Mouse (Mus musculus): ENCODE data around the gene Cdh15. TPM values are rescaled to one million over a fixed set of nuclear protein-coding genes. Genes with fewer than 3 reads are reported as not detected.

Gene Cdh15
- total and polyA plus RNA-seq, 3 experiments: not detected

DNA sequence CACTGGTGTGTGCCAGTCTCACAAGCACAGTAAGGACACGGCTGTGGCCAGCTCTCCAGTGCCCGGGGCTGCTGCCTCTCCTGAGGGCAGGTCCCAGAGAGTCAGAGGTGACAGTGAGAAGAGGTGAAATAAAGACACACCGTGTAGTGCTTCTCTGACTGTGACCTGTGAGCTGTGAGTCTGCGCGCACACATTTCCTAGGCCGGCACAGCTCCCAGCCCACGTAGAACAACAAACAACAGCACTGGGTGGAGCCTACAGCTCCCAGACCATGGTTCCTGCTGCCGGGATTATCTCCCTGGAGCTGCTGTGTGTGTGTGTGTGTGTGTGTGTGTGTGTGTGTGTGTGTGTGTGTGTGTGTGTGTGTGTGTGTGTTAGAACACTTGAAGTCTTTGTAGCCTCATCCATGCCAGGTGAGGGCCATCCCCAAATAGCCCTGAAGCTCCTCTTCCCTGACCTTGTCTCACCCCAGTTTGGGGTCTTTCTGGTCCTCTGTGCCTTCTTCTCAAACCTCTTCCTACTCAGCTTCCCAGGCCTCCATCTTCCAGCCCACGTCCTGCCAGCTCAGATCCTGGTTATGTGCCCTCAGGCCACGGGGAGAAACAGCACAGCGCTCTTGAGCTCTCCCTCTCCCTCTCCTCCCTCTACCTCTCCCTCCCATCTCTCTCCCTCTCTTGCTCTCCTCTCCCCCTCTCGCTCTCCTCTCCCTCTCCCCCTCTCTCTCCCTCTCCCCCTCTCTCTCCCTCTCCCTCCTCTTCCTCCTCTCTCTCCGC lies 29.9 kb upstream of the Cdh15 start:
- H3K4me1 ChIP-seq (ENCODE audit: control insufficient read depth, insufficient read depth, low read length): no peaks in the 10 kb centered on the region
- no peak overlapping the region for H3K4me3 ChIP-seq
- no peaks in the 10 kb centered on the region for H3K36me3 ChIP-seq (ENCODE audit: control insufficient read depth, insufficient read depth, low read length)
- H3K27ac ChIP-seq: no peak overlapping the region
- no peak for DNase-seq
- H3K27me3 ChIP-seq (ENCODE audit: control insufficient read depth, insufficient read depth, low read length): no peaks in the 10 kb centered on the region
- no peaks in the 10 kb centered on the region for H3K79me2 ChIP-seq (replicated peaks; ENCODE audit: control insufficient read depth, insufficient read depth, low read length)
- TF ChIP-seq CTCF (IDR thresholded peaks at IDR 0.05) (no peak), EP300 (IDR thresholded peaks at IDR 0.05; ENCODE audit: insufficient read depth, low read depth, low read length) (no peak), POLR2A (IDR thresholded peaks at IDR 0.05; ENCODE audit: insufficient read depth, low read depth, low read length) (no peak)
- intact Hi-C loops (cut with DNase I): no loop called here
- H3K9ac ChIP-seq (ENCODE audit: low read depth, low read length): no peak overlapping the region
- 61% methylated on average over 13 of the region's 13 CpGs for WGBS

DNA sequence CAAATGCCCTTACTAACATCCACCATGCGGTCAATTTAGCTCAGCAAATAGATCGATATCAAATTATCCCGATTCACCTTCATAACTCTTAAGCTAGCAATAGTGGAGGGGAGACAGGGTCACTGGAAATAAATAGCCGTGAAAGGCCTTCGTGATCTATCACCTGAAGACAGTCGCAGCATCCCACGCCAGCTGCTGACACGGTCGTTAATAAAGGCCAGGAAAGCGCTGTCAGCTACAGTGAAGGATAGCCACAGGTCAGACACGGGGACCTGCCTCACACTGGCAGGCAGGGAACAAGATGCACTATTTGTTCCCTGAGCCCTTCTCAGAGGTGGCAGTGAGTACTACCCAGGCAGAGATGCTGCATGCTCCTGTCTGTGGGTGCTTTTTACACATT lies 28.0 kb upstream of the Cdh15 start:
- no peaks in the 10 kb centered on the region for H3K4me1 ChIP-seq (ENCODE audit: control insufficient read depth, insufficient read depth, low read length)
- no peaks in the 10 kb centered on the region for H3K27me3 ChIP-seq (ENCODE audit: control insufficient read depth, insufficient read depth, low read length)
- no peak overlapping the region for H3K27ac ChIP-seq
- H3K79me2 ChIP-seq (replicated peaks; ENCODE audit: control insufficient read depth, insufficient read depth, low read length): no peaks in the 10 kb centered on the region
- no peak for DNase-seq
- TF ChIP-seq POLR2A (IDR thresholded peaks at IDR 0.05; ENCODE audit: insufficient read depth, low read depth, low read length): no peak
- no peak for TF ChIP-seq EP300 (IDR thresholded peaks at IDR 0.05; ENCODE audit: insufficient read depth, low read depth, low read length)
- TF ChIP-seq CTCF (IDR thresholded peaks at IDR 0.05): no peak
- 79% methylated on average over 11 of the region's 11 CpGs for WGBS
- no peaks in the 10 kb centered on the region for H3K36me3 ChIP-seq (ENCODE audit: control insufficient read depth, insufficient read depth, low read length)
- intact Hi-C loops (cut with DNase I): no loop called here
- no peak overlapping the region for H3K9ac ChIP-seq (ENCODE audit: low read depth, low read length)
- no peak overlapping the region for H3K4me3 ChIP-seq

DNA sequence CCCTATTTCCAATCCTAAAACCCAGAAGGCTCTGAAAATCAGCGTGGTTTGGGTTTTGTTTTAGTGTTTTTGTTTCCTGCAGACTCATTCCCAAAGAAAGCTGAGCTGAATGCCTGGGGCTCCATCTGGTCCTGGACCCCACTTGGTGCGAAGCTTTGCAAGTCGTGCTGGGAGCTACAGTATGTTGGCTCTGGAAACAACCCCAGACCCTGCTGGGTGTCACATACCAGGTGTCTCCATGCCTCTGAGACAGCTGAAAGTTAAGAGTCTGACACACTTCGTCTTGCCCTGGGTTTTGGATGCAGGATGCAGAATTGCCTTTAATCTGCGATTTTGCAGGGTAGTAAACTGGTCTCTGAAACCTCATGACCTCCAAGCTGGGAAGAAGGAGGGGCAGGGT lies 23.2 kb upstream of the Cdh15 start:
- Histone ChIP-seq H3K27ac (no peak overlapping the region), H3K4me1 (ENCODE audit: control insufficient read depth, insufficient read depth, low read length) (no peaks in the 10 kb centered on the region), H3K4me3 (no peak overlapping the region), H3K27me3 (ENCODE audit: control insufficient read depth, insufficient read depth, low read length) (no peaks in the 10 kb centered on the region), H3K36me3 (ENCODE audit: control insufficient read depth, insufficient read depth, low read length) (no peaks in the 10 kb centered on the region), H3K79me2 (replicated peaks; ENCODE audit: control insufficient read depth, insufficient read depth, low read length) (no peaks in the 10 kb centered on the region), H3K9ac (ENCODE audit: low read depth, low read length) (no peak overlapping the region)
- no peak for DNase-seq
- intact Hi-C loops (cut with DNase I): no loop called here
- 42% methylated on average over 5 of the region's 5 CpGs for WGBS
- TF ChIP-seq EP300 (IDR thresholded peaks at IDR 0.05; ENCODE audit: insufficient read depth, low read depth, low read length): no peak
- TF ChIP-seq POLR2A (IDR thresholded peaks at IDR 0.05; ENCODE audit: insufficient read depth, low read depth, low read length): no peak
- no peak for TF ChIP-seq CTCF (IDR thresholded peaks at IDR 0.05)

DNA sequence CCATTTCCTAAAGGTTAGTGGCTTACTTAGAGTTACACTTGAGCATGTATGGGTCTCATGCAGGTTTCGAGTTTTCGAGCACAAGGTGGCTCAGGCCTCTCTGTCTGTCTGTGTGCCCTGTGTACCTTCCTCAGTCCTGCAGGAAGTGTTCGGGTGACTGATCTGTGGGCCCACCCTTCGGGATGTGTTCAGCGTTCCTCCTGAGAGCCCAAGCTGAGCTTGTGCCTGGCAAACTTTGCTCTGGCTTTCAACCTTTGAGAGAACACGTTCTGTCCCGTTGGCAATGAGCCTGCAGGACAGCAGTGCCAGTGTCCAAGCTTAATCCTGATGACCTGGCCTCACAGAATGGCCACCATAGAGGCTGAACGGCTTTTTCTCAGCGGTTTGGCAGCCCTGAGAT lies 22.8 kb upstream of the Cdh15 start:
- WGBS: 57% methylated on average over 9 of the region's 9 CpGs
- intact Hi-C loops (cut with DNase I): no loop called here
- no peak for DNase-seq

DNA sequence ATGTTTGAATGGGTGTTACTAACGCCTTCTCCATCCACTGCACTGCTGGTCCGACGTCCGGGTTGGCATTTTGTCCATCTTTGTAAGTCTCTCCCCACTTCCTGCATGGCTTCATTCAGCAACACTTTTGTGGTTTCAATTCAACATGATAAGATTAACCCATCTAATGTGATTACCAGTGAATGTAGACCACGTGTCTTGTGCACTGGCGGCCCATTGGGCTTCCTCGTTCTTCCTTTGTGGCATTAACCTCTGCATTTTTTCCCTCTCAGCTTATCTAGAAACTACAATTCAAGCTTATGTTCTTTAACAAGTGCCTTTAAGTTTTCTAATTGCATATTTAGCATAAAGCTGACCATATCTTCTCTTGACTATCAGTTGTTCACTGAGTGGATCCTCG lies 22.4 kb upstream of the Cdh15 start:
- Histone ChIP-seq H3K27me3 (ENCODE audit: control insufficient read depth, insufficient read depth, low read length) (no peaks in the 10 kb centered on the region), H3K4me3 (no peak overlapping the region), H3K36me3 (ENCODE audit: control insufficient read depth, insufficient read depth, low read length) (no peaks in the 10 kb centered on the region), H3K79me2 (replicated peaks; ENCODE audit: control insufficient read depth, insufficient read depth, low read length) (no peaks in the 10 kb centered on the region), H3K9ac (ENCODE audit: low read depth, low read length) (no peak overlapping the region), H3K4me1 (ENCODE audit: control insufficient read depth, insufficient read depth, low read length) (no peaks in the 10 kb centered on the region; the same call in 1 of the 2 replicates), H3K27ac (no peak overlapping the region)
- TF ChIP-seq CTCF (IDR thresholded peaks at IDR 0.05) (no peak), EP300 (IDR thresholded peaks at IDR 0.05; ENCODE audit: insufficient read depth, low read depth, low read length) (no peak), POLR2A (IDR thresholded peaks at IDR 0.05; ENCODE audit: insufficient read depth, low read depth, low read length) (no peak)
- no peak for DNase-seq
- intact Hi-C loops (cut with DNase I): no loop called here
- 49% methylated on average over 8 of the region's 8 CpGs for WGBS

More for the DNA sequence above, 22.8 kb upstream of the Cdh15 start:
- no peaks in the 10 kb centered on the region for H3K36me3 ChIP-seq (ENCODE audit: control insufficient read depth, insufficient read depth, low read length)
- H3K79me2 ChIP-seq (replicated peaks; ENCODE audit: control insufficient read depth, insufficient read depth, low read length): no peaks in the 10 kb centered on the region
- no peaks in the 10 kb centered on the region for H3K27me3 ChIP-seq (ENCODE audit: control insufficient read depth, insufficient read depth, low read length)
- H3K4me3 ChIP-seq: no peak overlapping the region
- H3K27ac ChIP-seq: no peak overlapping the region
- no peaks in the 10 kb centered on the region for H3K4me1 ChIP-seq (ENCODE audit: control insufficient read depth, insufficient read depth, low read length)
- TF ChIP-seq EP300 (IDR thresholded peaks at IDR 0.05; ENCODE audit: insufficient read depth, low read depth, low read length) (no peak), POLR2A (IDR thresholded peaks at IDR 0.05; ENCODE audit: insufficient read depth, low read depth, low read length) (no peak), CTCF (IDR thresholded peaks at IDR 0.05) (no peak)
- no peak overlapping the region for H3K9ac ChIP-seq (ENCODE audit: low read depth, low read length)

DNA sequence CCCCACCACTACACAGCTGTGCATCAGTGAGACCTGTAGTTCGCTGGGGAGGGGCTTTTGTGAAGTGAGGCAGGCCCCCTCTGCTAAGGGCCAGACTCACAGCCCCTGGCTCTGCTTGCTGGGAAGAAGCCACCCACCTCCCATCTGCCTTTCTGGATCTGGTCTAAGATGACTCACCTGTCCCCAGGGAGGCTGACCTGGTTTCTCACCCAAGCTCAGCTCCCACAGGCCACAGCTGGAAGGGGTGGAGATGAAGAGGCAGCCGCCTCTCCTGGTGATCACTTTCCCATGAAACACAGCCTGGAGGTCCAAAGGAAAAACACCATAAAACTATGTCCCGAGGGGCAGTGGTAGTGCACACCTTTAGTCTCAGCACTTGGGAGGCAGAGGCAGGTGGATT lies 18.4 kb upstream of the Cdh15 start:
- DNase-seq: no peak
- 83% methylated on average over 3 of the region's 3 CpGs for WGBS
- H3K27me3 ChIP-seq (ENCODE audit: control insufficient read depth, insufficient read depth, low read length): no peaks in the 10 kb centered on the region
- intact Hi-C loops (cut with DNase I): no loop called here
- no peak overlapping the region for H3K9ac ChIP-seq (ENCODE audit: low read depth, low read length)
- no peak overlapping the region for H3K27ac ChIP-seq
- TF ChIP-seq POLR2A (IDR thresholded peaks at IDR 0.05; ENCODE audit: insufficient read depth, low read depth, low read length): no peak
- TF ChIP-seq EP300 (IDR thresholded peaks at IDR 0.05; ENCODE audit: insufficient read depth, low read depth, low read length): no peak
- no peak for TF ChIP-seq CTCF (IDR thresholded peaks at IDR 0.05)
- H3K4me1 ChIP-seq (ENCODE audit: control insufficient read depth, insufficient read depth, low read length): no peaks in the 10 kb centered on the region; the same call in 1 of the 2 replicates
- no peaks in the 10 kb centered on the region for H3K36me3 ChIP-seq (ENCODE audit: control insufficient read depth, insufficient read depth, low read length)
- no peak overlapping the region for H3K4me3 ChIP-seq
- H3K79me2 ChIP-seq (replicated peaks; ENCODE audit: control insufficient read depth, insufficient read depth, low read length): no peaks in the 10 kb centered on the region

All from heart, adult 2 months (tissue).